Mouse (Mus musculus): ENCODE results near the gene Gli1.

- no peak for TF ChIP-seq CTCF (IDR thresholded peaks at IDR 0.05)
- TF ChIP-seq EP300 (IDR thresholded peaks at IDR 0.05; ENCODE audit: insufficient read depth, low read depth, low read length): no peak
- no peak for TF ChIP-seq POLR2A (IDR thresholded peaks at IDR 0.05; ENCODE audit: insufficient read depth, low read depth, low read length)
These were observed 59.1 kb downstream of the Gli1 start for GRCm38 (mm10) chr10:127282620-127283215.

All from heart, adult 2 months (tissue).